Mouse (Mus musculus) bone marrow, adult 2 months (tissue): ENCODE results near the gene Slc38a3.

ENCODE experiments used
- CTCF ChIP-seq: fragments of 200-500 bp; IDR thresholded peaks from 2 replicates; pipeline ENCODE4 v1.5.1; 2011; ENCODE audit warnings: low read length, control low read depth; ENCODE audit not compliant: control insufficient read depth, insufficient read depth
- POLR2A ChIP-seq: fragments of 200-500 bp; IDR thresholded peaks from 2 replicates; pipeline ENCODE4 v1.6.1; 2011; ENCODE audit warnings: low read depth, mild to moderate bottlenecking, control low read depth, low read length, borderline replicate concordance; ENCODE audit not compliant: control insufficient read depth

DNA sequence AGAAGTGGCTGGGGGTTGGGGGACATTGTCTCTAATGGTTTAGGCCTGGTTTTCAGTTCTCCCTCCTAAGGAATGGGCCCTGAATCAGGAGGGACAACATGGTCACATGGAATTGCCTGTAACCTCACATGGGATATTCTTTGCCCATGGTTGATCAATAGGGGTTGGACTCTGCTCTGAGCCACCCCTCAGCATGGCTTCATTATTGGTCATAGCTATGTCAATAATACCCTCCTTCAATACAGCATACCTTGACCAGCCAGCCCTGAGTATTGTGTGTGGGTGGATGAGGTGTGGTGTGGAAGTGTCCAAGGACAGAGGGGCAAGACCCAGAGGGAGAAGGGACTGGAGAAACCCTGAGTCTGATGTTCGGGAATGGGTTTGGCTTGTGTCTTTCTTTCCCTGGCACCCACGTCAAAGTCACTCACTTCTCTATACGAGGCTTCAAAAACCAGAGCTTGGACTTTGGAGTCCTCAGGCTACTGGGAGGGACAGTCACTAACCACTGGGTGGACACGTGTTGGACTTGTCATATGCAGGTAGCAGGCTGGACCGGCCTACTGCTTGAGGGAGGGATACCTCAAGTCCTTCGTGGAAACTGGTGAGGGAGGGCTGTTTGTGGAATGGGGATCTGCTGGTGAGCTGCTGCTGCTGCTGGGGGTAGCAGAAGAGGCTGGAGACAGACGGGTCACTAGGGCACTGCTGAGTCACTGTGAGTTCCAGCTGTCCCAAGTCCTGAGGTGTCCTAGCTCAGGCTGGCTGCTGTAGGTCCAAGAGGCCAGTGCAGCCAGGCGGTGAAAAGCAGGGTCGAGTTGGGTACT lies 5.5 kb upstream of the Slc38a3 start:
- TF ChIP-seq CTCF: no peak
- TF ChIP-seq POLR2A: no peak
